Mouse (Mus musculus): ENCODE data around the gene Eif3i.

GRCm38 (mm10) chr4:129550295-129550694 lies 50.2 kb downstream of the Eif3i start:
- TF ChIP-seq CTCF (IDR thresholded peaks at IDR 0.05; ENCODE audit: borderline replicate concordance, extremely low read depth, insufficient read depth, insufficient read length) (no peak), POLR2A (IDR thresholded peaks at IDR 0.05; ENCODE audit: borderline replicate concordance, extremely low read depth, insufficient read depth, insufficient read length, poor library complexity, severe bottlenecking) (no peak)

Data from brain, embryonic 14.5 days (tissue).